Mouse (Mus musculus) hindbrain, embryonic 14.5 days (tissue): ENCODE data around the gene Sppl3. TPM values are rescaled to one million over a fixed set of nuclear protein-coding genes. Genes with fewer than 3 reads are reported as not detected.

Source experiments
- ATAC-seq: fragments of 200-750 bp; cut with Nextera tagmentation; 2 replicates; pipeline ENCODE4 v1.8.0; 2017; ENCODE audit warnings: moderate number of reproducible peaks, mild to moderate bottlenecking, moderate TSS enrichment, moderate library complexity; ENCODE audit not compliant: low FRiP score
- DNase-seq: peaks from one replicate; pipeline ENCODE4 v3.0.0-alpha.2; 2015; ENCODE audit warnings: low spot score
- H3K27ac ChIP-seq: fragments of 300-500 bp; sonication (generic); 2 replicates; pipeline ENCODE4 v1.5.1; 2014; ENCODE audit warnings: mild to moderate bottlenecking, moderate library complexity
- H3K27me3 ChIP-seq: fragments of 300-500 bp; sonication (generic); 2 replicates; pipeline ENCODE4 v1.6.1; 2014; ENCODE audit warnings: mild to moderate bottlenecking, low read length, mixed read lengths; ENCODE audit not compliant: control insufficient read depth, insufficient read depth
- H3K36me3 ChIP-seq: fragments of 300-500 bp; sonication (generic); replicated peaks from 2 replicates; pipeline ENCODE4 v1.6.1; 2014; ENCODE audit not compliant: control insufficient read depth, insufficient read depth
- H3K4me1 ChIP-seq: fragments of 300-500 bp; sonication (generic); replicated peaks from 2 replicates; pipeline ENCODE4 v1.6.1; 2014; ENCODE audit warnings: antibody characterized with exemption, low read length, mixed read lengths; ENCODE audit not compliant: control insufficient read depth, insufficient read depth
- H3K4me2 ChIP-seq: fragments of 300-500 bp; sonication (generic); replicated peaks from 2 replicates; pipeline ENCODE4 v1.6.1; 2014; ENCODE audit warnings: mild to moderate bottlenecking, moderate library complexity
- H3K4me3 ChIP-seq: fragments of 300-500 bp; sonication (generic); replicated peaks from 2 replicates; pipeline ENCODE4 v1.5.1; 2014; ENCODE audit warnings: mild to moderate bottlenecking, low read length
- H3K9ac ChIP-seq: fragments of 300-500 bp; sonication (generic); 2 replicates; pipeline ENCODE4 v1.6.1; 2014
- H3K9me3 ChIP-seq: fragments of 300-500 bp; sonication (generic); 2 replicates; pipeline ENCODE4 v1.6.1; 2016; ENCODE audit warnings: low read length; ENCODE audit not compliant: control insufficient read depth
- WGBS: fragments of 180-500 bp; shearing (Covaris S2); extraction: QIAGEN DNeasy Blood & Tissue Kit; methylation state at CpG from one replicate; pipeline ENCODE4 v1.1.7; 2014; 5-methylcytosine and 5-hydroxymethylcytosine counted together
- polyA plus RNA-seq: library from polyadenylated mRNA; unstranded; fragments of >200 nt; fragmentation: Nextera tagmentation; extraction: Ambion mirVana; gene quantifications from 2 replicates; pipeline ENCODE4 v1.2.1, GENCODE M21; 2014

The Sppl3 gene
- polyA plus RNA-seq, 1 experiment from 2014 or later, result 30.1 TPM

DNA sequence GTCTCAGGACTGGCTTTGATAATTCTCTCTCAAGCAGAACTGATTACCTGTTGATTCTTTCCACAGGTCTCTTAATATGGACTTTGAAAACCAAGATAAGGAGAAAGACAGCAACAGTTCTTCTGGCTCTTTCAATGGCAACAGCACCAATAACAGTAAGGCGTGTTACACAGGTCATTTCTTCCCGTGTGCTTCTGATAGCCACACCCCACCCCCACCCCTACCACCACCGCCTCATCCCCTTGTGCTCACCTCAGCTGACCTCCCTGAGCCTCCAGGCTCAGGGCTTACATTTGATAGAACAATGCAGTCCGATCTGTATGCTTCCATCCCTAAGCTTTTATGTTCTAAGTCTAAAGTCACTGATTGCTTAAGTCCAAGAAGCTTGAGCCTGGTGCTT lies 63.8 kb downstream of the Sppl3 start:
- 93% methylated on average over 4 of the region's 4 CpGs for WGBS
- Histone ChIP-seq H3K36me3 (peaks cover 15% of the 10 kb centered on the region), H3K9me3 (no peaks in the 10 kb centered on the region), H3K9ac (no peak overlapping the region), H3K27ac (no peak overlapping the region), H3K4me1 (no peaks in the 10 kb centered on the region), H3K4me3 (no peak overlapping the region), H3K27me3 (no peaks in the 10 kb centered on the region), H3K4me2 (no peak overlapping the region)
- no peak for ATAC-seq
- DNase-seq, result no peak

DNA sequence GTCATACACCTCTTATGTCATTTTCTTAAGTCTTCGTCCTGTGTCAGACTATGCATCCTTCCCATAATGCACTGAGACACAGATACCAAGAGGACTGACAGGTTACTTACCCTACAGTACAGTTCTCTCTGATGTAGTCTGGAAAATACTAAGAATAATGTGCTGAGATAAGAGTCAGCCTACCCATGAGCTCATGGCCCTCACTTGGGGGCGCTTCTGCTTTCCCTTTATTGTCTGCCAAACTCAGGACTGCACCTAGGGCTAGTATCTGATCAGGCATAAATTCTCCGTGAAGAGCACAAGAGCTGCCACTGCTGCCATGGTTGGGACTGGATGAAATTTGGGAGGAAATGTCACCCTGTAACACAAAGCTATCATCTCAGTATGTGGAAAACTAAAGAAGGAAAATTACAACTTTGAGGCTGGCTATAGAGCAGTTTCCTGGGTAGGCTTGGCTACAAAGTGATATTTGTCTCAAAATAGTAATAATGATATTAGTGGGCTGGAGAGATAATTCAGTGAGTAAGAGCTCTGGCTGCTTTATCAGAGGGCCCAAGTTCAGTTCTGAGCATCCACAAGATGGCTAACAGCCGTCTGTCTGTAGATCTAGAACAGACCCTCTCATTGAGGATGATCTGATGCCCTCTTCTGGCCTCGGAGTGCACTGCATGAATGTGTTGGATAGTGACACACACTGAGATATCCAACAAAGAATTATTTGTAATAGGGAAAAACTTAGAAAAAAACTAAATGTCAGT lies 65.4 kb downstream of the Sppl3 start:
- no peak for ATAC-seq
- H3K27me3 ChIP-seq, result no peaks in the 10 kb centered on the region
- no peaks in the 10 kb centered on the region for H3K9me3 ChIP-seq
- H3K9ac ChIP-seq, result no peak overlapping the region
- H3K4me1 ChIP-seq, result no peaks in the 10 kb centered on the region
- H3K4me2 ChIP-seq, result no peak overlapping the region
- no peak overlapping the region for H3K27ac ChIP-seq
- peak; percentile 67 for DNase-seq
- 58% methylated on average over 5 of the region's 5 CpGs for WGBS
- no peak overlapping the region for H3K4me3 ChIP-seq
- H3K36me3 ChIP-seq, result peaks cover 15% of the 10 kb centered on the region

DNA sequence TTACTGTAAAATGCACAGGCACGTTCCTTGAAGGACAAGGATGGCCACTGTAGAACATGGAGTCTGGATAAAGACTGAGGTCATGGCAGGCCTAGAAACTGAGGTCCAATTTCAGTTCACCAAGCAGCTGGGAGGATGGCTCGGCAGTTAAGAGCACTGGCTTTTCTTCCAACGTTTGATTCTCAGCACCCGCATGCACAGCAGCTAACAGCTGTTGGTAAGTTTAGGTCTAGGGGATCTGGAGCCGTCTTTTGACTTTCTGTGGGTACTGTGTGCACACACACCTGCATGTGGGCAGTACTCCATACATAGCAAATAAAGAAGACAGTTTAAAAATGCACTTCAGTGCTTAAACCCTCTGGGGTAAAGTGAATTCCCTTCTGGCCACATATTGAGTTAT lies 70.7 kb downstream of the Sppl3 start:
- WGBS, result 89% methylated on average over 5 of the region's 5 CpGs
- ATAC-seq, result no peak
- H3K4me1 ChIP-seq, result no peaks in the 10 kb centered on the region

DNA sequence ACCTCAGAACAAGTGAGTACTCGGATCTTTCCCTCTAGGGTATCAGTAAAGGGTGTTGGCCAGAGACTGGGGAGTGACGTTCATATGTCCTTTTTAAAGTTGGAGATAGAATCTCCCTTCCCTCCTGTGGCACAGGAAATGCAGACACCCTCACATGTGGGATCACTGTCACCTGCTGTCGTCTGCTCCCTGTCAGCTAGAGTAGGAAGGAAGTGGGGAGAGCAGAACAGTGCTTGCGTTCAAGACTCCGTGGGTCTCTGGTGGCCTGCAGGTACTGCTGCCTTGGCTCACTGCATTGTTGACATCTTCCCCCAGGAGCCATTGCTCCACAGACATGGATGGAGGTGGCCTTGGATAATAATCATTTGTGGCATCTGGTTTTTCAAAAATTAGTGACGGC lies 72.6 kb downstream of the Sppl3 start:
- H3K27ac ChIP-seq, result no peak overlapping the region
- H3K4me1 ChIP-seq, result no peaks in the 10 kb centered on the region
- ATAC-seq (no peak), DNase-seq (no peak)
- H3K9ac ChIP-seq, result no peak overlapping the region
- WGBS, result 94% methylated on average over 6 of the region's 6 CpGs
- no peak overlapping the region for H3K4me3 ChIP-seq
- no peak overlapping the region for H3K4me2 ChIP-seq
- H3K27me3 ChIP-seq, result no peaks in the 10 kb centered on the region
- H3K36me3 ChIP-seq, result peaks cover 61% of the 10 kb centered on the region
- no peaks in the 10 kb centered on the region for H3K9me3 ChIP-seq

More for the DNA sequence above, 70.7 kb downstream of the Sppl3 start:
- no peak for DNase-seq
- H3K36me3 ChIP-seq, result peaks cover 43% of the 10 kb centered on the region
- H3K4me2 ChIP-seq, result no peak overlapping the region
- H3K4me3 ChIP-seq, result no peak overlapping the region
- H3K9ac ChIP-seq, result no peak overlapping the region
- no peaks in the 10 kb centered on the region for H3K27me3 ChIP-seq
- H3K27ac ChIP-seq, result no peak overlapping the region
- no peaks in the 10 kb centered on the region for H3K9me3 ChIP-seq

DNA sequence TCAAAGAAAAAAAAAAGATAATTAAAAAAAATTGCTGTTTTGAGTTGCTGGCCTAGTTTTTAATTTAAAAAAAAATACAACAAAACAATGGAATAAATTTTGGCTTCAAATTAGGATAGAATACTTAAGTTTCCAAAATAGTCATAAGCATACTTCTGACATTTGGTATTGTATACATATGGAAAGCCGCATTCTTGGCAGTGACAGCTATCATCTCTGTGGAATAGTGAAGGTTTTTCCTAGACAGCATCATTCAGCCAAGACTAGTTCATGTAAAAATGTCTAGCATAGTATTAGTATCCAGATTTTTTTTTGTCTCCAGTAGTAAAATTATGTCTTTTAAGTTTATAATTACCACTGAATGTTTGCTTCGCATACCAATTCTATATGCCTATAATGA lies 74.7 kb downstream of the Sppl3 start:
- H3K36me3 ChIP-seq, result peaks cover 83% of the 10 kb centered on the region
- ATAC-seq (no peak), DNase-seq (no peak)

DNA sequence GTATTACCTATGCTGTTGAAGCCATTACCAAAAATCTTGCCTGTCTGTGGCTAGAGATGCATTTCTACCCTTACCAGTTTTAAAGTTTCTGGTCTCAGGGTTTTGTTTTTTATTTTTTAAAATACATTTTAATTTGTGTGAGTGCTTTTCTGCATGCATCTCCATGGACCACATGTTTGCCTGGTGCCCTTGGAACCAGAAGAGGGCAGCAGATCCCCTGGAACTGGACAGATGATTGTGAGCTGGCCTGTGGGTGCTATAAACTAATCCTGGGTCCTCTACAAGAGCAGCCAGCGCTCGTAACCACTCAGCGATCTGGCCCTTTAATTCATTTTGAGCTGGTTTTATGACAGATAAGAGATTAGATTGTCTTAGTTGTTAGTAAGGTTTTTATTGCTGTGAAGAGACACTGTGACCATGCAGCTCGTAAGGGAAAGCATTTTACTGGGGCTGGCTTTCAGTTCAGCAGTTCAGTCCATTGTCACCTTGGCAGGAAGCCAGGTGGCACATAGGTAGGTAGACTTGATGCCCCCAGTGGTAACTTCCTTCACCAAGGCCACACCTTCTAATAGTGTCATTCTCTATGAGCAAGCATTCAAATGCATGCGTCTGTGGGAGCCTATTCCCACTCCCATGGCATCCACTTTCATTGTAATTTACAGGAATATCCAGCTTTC lies 78.8 kb downstream of the Sppl3 start:
- ATAC-seq (no peak), DNase-seq (no peak)
- Histone ChIP-seq H3K36me3 (peaks cover 77% of the 10 kb centered on the region), H3K4me1 (no peaks in the 10 kb centered on the region), H3K27ac (no peak overlapping the region), H3K9me3 (no peaks in the 10 kb centered on the region), H3K27me3 (no peaks in the 10 kb centered on the region), H3K4me3 (no peak overlapping the region), H3K4me2 (no peak overlapping the region), H3K9ac (no peak overlapping the region)
- 96% methylated on average over 5 of the region's 5 CpGs for WGBS

More for the DNA sequence above, 74.7 kb downstream of the Sppl3 start:
- H3K4me2 ChIP-seq, result no peak overlapping the region
- H3K4me1 ChIP-seq, result no peaks in the 10 kb centered on the region
- H3K27ac ChIP-seq, result no peak overlapping the region
- H3K27me3 ChIP-seq, result no peaks in the 10 kb centered on the region
- H3K9me3 ChIP-seq, result no peaks in the 10 kb centered on the region
- no peak overlapping the region for H3K4me3 ChIP-seq
- H3K9ac ChIP-seq, result no peak overlapping the region
- WGBS, result 95% methylated on average over 2 of the region's 2 CpGs

DNA sequence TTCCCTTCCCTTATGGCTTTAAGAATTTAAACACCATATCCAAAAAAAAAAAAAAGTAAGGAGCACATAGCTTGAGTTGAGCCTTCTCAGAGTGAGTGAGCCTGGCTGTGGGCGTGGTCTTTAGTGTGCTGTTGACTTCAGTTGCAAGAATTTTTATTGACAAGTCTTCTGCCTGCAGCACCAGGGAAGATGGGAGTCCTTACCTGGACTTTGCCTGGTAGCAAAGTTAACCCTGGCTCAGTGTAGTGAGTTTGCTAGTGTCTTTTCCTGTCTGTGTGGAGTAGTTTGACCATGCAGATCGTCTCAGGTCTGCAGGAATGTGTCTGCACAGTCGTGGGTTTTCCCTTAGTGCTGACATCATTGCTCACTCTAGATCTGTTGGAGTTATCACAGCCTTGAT lies 80.1 kb downstream of the Sppl3 start:
- Histone ChIP-seq H3K4me2 (no peak overlapping the region), H3K4me3 (no peak overlapping the region), H3K27ac (no peak overlapping the region), H3K36me3 (peaks cover 79% of the 10 kb centered on the region), H3K9me3 (no peaks in the 10 kb centered on the region), H3K27me3 (no peaks in the 10 kb centered on the region), H3K4me1 (no peaks in the 10 kb centered on the region), H3K9ac (no peak overlapping the region)
- DNase-seq, result no peak
- no peak for ATAC-seq
- 80% methylated on average over 3 of the region's 3 CpGs for WGBS

DNA sequence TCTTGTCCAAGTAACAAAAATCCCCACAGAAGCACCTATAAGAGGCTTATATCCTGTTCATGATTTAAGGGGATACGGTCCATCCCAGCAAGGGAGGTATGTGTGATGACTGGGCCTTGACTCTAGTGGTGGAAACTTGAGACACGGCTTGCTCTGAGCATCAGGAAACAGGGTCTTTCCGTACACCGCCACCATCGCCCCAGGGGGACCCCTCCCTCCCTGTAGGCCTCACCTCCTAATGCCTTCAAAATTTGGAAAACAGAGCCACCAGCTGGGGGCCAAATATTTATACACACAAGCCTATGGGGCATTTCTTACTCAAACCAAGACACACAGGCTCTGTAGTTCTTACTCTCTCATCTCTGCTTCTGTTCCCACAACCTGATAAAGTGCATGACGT lies 80.8 kb downstream of the Sppl3 start:
- H3K9me3 ChIP-seq, result no peaks in the 10 kb centered on the region
- ATAC-seq (no peak), DNase-seq (no peak)
- whole genome bisulfite sequencing, result 89% methylated on average over 6 of the region's 6 CpGs
- H3K9ac ChIP-seq, result no peak overlapping the region
- H3K36me3 ChIP-seq, result peaks cover 79% of the 10 kb centered on the region
- H3K4me2 ChIP-seq, result no peak overlapping the region
- no peaks in the 10 kb centered on the region for H3K4me1 ChIP-seq
- no peaks in the 10 kb centered on the region for H3K27me3 ChIP-seq
- H3K27ac ChIP-seq, result no peak overlapping the region
- H3K4me3 ChIP-seq, result no peak overlapping the region

DNA sequence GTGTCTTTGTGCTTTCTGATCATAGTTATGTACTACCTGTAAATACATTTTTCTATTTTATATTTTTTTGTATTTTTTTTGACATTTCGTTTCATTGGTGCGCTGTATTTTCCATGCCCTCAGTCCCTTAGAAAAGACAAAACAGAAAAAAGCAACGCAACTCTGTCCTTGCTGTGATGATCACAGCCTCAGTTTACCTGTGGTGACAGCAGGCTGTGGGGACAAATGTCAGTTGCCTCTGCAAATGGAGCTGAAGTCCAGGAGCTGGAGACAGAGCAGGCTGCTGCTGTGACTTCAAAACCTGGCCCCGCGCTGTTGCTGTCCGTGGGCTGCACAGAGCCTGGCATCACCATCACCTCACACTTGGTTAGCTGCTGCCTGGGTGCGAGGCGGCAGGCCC lies 87.3 kb downstream of the Sppl3 start, which contains the start of gene Gm10401:
Gene Gm10401, minus strand, starts transcription at position 101 of the 400 bp plus-strand sequence.
- no peaks in the 10 kb centered on the region for H3K9me3 ChIP-seq
- H3K27me3 ChIP-seq, result no peaks in the 10 kb centered on the region
- no peak within 1 kb of the TSS for H3K27ac ChIP-seq
- H3K4me3 ChIP-seq, result no peak within 1 kb of the TSS
- DNase-seq (no peak), ATAC-seq (no peak)
- no peak within 1 kb of the TSS for H3K4me2 ChIP-seq
- H3K4me1 ChIP-seq, result no peaks in the 10 kb centered on the region
- WGBS, result 98% methylated on average over 8 of the region's 8 CpGs
- H3K36me3 ChIP-seq, result peaks cover 56% of the 10 kb centered on the region
- H3K9ac ChIP-seq, result no peak within 1 kb of the TSS
